Mouse (Mus musculus): Measurements from ENCODE around the gene Parl.

Gene Parl

GRCm38 (mm10) chr16:20301770-20302649, at the start of gene Parl:
TSS of gene Parl (minus strand) at chr16:20302387.
- peak; percentile 97 for DNase-seq (ENCODE audit: low read depth, low spot score)

GRCm38 (mm10) chr16:20345464-20345863, 43.3 kb upstream of the Parl start:
- DNase-seq (ENCODE audit: low read depth, low spot score): no peak

GRCm38 (mm10) chr16:20338616-20339015, 36.4 kb upstream of the Parl start:
- DNase-seq (ENCODE audit: low read depth, low spot score): no peak

- no peak for DNase-seq (ENCODE audit: low read depth, low spot score)
Observed at GRCm38 (mm10) chr16:20334918-20335317, 32.7 kb upstream of the Parl start.

GRCm38 (mm10) chr16:20328306-20328705, 26.1 kb upstream of the Parl start:
- DNase-seq (ENCODE audit: low read depth, low spot score): no peak

- DNase-seq (ENCODE audit: low read depth, low spot score): no peak
Observed at GRCm38 (mm10) chr16:20325286-20325685, 23.1 kb upstream of the Parl start, which contains the start of gene Cyp2ab1. TSS of gene Cyp2ab1 (minus strand) at chr16:20325404.

GRCm38 (mm10) chr16:20323907-20324306, 21.7 kb upstream of the Parl start:
- no peak for DNase-seq (ENCODE audit: low read depth, low spot score)

- DNase-seq (ENCODE audit: low read depth, low spot score): no peak
Observed at GRCm38 (mm10) chr16:20322274-20322673, 20.1 kb upstream of the Parl start.

- no peak for DNase-seq (ENCODE audit: low read depth, low spot score)
Observed at GRCm38 (mm10) chr16:20316770-20317169, 14.6 kb upstream of the Parl start.

- no peak for DNase-seq (ENCODE audit: low read depth, low spot score)
Observed at GRCm38 (mm10) chr16:20315266-20315665, 13.1 kb upstream of the Parl start.

- DNase-seq (ENCODE audit: low read depth, low spot score): no peak
Observed at GRCm38 (mm10) chr16:20312272-20312671, 10.1 kb upstream of the Parl start.

GRCm38 (mm10) chr16:20300076-20300475, 2.1 kb downstream of the Parl start:
- DNase-seq (ENCODE audit: low read depth, low spot score): no peak

GRCm38 (mm10) chr16:20280238-20280637, 21.9 kb downstream of the Parl start:
- DNase-seq (ENCODE audit: low read depth, low spot score): no peak

GRCm38 (mm10) chr16:20279395-20279794, 22.8 kb downstream of the Parl start:
- no peak for DNase-seq (ENCODE audit: low read depth, low spot score)

- no peak for DNase-seq (ENCODE audit: low read depth, low spot score)
Observed at GRCm38 (mm10) chr16:20272994-20273393, 29.2 kb downstream of the Parl start.

GRCm38 (mm10) chr16:20271339-20271738, 30.8 kb downstream of the Parl start:
- no peak for DNase-seq (ENCODE audit: low read depth, low spot score)

- DNase-seq (ENCODE audit: low read depth, low spot score): peak; percentile 2
Observed at GRCm38 (mm10) chr16:20265089-20265488, 37.1 kb downstream of the Parl start.

- DNase-seq (ENCODE audit: low read depth, low spot score): no peak
Observed at GRCm38 (mm10) chr16:20257926-20258325, 44.3 kb downstream of the Parl start.

- DNase-seq (ENCODE audit: low read depth, low spot score): no peak
Observed at GRCm38 (mm10) chr16:20248442-20249174, 53.6 kb downstream of the Parl start.

- no peak for DNase-seq (ENCODE audit: low read depth, low spot score)
Observed at GRCm38 (mm10) chr16:20247103-20247502, 55.1 kb downstream of the Parl start.

GRCm38 (mm10) chr16:20240468-20241414, 61.4 kb downstream of the Parl start, which contains the start of gene Map6d1:
TSS of gene Map6d1 (minus strand) at chr16:20241358.
- peak; percentile 13 for DNase-seq (ENCODE audit: low read depth, low spot score)
